Mouse (Mus musculus) monocyte, adult 2 months (primary cell): ENCODE results near the gene Tbc1d10c.

Experiments used
- DNase-seq, 2 experiments: peaks; one replicate each; pipeline ENCODE4 v3.0.0; 2022; ENCODE audit warnings: low spot score in 2 of 2, low read depth in 1 of 2

The Tbc1d10c gene

DNA sequence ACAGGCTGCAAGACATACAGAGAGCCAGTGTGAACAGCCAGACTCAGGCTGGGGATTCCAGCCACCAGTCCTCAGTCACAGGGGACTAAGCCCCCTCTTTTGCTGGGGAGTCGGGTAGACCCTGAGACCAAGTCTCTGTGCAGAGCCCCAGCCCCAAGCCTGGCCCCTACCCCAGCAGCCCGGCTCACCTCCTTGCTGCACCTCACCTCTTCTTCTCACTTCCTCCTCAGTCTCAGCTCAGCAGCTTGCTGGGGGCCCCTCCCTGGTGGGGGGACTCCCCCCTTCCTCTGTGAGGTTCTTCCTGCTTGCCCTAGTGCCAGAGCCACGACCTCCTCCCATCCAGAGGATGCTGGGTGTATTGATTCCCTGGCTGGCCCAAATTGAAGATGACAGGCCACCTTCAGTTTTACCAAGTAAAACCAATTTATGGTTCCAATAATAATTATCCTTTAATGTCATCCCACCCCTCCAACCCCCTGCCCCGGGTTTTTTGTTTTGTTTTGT lies at the start of gene Tbc1d10c:
TSS of gene Tbc1d10c (minus strand) at position 454 of the 504 bp plus-strand sequence.
- DNase-seq, result peak; percentile 38 to 62

DNA sequence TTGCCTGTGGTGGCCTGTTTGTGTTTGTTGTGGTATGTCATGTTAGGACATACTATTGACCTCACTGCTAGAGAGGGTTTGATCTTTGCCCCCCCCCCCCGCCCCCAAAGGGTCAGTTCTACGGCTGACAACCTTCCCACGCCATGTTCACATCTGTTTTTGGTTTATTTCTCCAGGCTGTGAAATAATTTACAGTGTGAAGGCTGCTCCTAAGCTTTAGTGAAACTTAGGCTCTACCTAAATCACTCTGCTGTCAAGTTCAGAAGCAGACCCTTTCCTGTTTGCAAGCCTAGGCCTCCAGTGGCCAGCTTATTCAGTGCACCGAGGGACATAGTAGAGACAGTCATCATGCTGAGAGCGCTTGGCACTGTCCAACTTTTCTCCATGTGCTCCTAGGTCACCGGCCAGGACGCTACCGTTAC lies 49.2 kb upstream of the Tbc1d10c start:
- no peak for DNase-seq

DNA sequence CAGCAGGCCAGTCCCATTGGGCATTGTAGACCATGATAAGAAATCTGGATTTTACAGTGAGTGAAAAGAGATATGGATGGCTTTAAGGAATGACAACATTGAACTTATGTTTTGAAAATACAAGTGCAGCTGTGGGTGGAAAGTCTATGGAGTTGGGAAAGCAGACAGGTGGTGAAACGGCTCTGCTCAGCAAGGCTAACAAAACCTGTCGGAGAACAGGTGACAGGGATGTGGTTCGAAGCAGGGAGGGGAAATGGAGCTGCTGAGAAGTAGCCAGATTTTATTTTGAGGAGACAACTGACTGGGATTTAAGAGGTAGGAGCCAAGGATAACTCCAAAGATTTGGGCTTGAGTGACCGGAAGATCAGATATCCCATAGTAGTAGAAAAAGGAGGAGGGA lies 43.5 kb upstream of the Tbc1d10c start:
- no peak for DNase-seq

DNA sequence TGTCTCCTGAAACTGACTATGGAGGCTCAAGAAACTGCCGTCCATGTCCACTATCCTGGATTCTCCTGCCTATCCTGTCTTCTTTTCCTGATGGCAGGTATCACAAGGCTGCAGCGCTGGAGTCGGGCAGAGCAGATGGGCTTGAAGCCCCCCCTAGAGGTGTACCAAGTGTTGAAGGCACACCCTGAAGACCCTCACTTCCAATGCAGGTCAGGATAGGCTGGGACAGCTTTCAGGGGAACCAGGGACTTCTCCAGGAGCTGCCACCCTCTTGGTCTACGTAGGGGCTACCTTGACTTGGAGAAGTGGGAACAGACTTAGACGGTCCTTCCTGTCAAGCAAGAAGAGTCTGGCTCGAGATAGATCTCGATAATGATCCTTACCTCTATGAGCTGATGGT lies 41.6 kb upstream of the Tbc1d10c start:
- no peak for DNase-seq

DNA sequence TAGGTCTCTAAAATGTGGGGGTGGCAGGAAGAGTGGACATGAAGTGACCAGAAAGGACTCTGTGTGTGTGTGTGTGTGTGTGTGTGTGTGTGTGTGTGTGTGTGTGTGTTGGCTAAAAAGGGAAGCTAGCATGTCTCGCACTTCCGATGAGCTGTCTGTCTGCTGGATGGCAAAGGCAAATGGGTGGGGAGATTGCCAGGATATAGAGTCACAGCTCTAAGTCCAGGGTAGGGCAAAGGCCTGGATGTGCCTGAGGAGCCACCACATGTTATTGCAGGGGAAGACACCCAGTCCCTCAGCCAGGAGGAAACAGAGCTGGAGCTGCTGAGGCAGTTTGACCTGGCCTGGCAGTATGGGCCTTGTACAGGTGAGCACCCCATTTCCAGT lies 41.1 kb upstream of the Tbc1d10c start:
- DNase-seq, result peak in 1 of 2 experiments; percentile 50

DNA sequence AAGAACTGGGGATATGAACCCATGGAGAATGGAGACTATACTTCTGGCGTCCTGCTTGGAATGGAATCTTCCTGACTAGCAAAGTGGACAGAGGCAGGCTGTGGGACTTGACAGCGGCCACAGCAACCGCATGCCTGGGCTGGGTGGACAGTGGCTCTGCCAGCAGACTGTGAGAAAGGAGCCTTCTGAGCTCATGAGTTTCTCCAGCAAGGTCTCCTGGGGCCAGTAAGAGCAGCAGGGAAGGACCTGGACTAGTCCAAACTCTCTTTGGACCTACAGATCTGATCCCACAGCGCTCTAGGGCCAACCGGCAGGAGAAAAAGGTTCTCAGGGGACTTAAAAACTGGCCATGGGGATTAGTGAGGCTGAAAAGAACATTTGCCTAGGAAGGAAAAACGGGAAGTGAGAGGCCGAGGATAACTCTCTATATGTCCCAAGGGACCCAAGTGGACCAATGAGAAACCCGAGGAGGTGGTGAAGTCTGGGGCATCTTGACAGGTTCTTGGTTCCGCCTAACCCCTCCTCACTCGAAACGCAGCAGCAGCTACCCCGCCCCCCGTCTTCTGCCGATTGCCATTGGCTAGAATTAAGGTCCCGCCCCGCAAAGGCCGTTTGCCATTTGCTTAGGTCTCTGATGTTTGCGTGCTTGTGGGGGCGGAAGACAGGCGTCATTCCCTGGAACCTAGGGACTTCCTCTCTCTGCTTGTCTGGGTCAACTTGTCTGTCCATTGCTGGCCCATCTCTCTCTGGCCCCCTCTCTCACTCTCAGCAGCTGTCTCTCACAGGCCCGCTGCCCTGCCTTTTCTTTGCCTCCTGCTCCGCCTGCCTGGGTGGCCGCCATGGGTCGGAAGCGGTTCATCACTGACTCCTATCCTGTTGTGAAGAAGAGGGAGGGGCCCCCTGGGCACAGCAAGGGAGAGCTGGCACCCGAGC lies 40.4 kb upstream of the Tbc1d10c start, which contains the start of gene Pold4:
TSS of gene Pold4 (plus strand) at position 647 of the 933 bp plus-strand sequence.
- peak; percentile 96 for DNase-seq

DNA sequence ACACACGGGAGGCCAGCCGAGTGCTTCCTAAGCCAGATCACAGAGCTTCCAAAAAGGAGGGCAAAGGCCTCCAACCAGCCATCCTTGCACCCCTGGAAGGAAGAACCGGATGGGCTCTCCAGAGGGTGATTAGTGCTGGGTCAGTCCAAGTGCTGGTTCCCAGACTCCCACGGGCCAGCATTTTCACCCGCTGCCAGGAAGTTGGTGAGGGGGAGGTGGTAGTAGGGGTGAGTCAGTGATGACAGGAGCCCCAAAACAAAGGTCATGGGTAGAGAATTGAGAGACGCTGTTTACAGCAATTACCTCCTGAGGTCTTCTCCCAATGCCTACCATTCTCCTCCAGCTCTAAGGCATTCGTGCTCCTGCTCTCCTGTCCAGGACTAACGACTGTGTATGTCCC lies 39.3 kb upstream of the Tbc1d10c start:
- DNase-seq, result no peak

DNA sequence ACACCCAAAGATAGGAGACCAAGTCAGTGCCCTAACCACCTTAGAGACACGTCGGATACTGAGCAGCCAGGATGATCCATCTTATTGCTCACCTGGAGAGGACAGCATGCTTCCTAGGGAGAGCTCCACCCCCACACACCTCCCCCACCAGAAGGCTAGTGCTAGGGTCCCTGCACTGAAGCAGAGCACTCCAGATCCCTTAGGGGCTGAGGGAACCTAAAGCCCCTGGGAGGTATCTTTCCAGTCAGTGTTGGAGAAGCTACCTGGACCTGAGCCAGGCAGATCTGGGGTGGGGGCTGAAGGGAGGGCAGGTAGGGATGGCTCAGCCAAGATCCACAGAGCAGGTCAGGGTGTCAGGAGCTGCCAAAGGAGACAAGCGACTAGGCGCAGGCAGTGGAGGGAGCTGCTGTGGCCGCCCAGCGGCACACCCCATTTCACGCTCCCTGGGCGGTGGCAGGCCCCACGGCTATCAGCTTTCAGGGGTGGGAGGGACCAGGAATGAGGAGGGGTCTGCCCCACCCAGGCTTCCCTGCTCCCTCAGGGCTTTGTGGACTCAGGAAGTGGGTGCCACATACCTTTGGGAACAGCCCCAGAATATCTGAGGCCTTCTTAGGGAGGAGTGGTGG lies 38.5 kb upstream of the Tbc1d10c start:
- DNase-seq, result no peak

DNA sequence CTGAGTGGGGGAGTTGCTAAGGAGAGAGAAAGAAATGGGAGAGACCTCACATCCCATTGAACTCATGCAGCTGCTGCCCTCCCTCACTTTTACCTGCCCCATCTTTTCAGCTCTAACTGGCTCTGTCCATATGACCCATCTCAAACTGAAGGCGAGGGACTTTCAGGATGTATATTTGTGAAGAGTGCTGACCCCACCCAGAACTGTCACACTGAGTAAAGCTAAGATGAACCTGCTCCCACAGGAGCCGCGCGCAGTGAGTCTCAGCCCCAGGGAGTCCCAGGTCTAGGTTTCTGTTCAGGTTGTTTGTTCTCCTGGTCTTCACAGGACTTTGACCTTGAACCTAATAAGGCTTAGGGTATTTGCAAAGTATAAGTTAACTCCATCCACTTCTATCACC lies 37.8 kb upstream of the Tbc1d10c start:
- no peak for DNase-seq

DNA sequence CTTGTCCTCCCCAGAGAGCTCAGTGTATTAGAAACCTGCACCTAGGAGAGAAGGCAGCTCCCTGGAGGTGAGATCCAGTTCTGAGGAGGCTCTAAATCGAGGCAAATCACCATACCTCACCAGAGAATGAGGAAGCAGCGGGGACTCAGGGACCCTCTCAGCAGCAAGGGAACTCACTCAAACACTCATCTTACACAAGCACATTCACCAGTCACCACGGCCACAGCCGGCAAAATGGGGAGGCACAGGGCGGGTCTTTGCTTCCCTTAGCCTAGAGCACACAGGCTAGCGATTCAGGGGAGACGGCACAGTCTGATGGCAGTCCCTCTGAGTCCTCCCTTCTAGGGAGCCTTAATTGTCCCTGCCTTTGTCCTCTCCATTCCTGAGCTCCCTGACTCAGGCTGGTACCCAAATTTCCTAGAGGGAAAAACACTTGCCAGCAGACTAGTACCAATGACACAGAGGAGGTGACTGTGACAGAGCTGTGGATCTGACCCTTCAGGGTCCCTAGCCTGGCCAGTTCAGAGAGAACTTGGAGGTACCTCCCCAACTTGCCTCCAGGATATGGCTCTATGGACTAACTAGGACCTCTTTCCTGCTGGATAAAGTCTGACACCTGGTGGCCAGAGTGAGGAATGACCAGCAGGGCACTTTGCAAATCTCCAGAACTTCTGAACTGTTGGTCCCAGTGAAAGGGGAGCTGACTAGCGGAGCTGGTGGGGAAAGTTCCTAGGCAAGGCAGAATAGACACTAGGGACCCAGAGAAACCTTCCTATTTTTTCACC lies 37.0 kb upstream of the Tbc1d10c start:
- DNase-seq, result peak; percentile 35 to 58

DNA sequence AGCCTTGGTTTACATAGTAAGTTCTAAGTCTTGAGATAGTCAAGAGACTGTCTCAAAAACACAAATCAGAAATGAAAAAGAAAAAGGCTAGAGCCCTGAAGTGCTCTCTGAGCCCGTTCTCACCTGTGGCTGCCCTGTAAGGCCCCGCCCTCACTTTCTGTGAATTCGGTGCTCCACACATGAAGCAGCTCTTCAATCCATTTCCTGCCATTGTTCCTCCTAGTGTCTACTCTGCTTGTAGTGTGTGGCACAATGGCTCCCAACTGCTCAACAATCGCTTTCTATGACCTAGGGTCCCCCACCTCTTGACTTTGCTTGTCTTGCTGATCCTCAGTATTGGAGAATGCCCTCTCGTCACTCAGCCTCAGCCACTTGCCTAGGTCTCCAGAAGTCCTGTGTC lies 36.4 kb upstream of the Tbc1d10c start:
- DNase-seq, result no peak

DNA sequence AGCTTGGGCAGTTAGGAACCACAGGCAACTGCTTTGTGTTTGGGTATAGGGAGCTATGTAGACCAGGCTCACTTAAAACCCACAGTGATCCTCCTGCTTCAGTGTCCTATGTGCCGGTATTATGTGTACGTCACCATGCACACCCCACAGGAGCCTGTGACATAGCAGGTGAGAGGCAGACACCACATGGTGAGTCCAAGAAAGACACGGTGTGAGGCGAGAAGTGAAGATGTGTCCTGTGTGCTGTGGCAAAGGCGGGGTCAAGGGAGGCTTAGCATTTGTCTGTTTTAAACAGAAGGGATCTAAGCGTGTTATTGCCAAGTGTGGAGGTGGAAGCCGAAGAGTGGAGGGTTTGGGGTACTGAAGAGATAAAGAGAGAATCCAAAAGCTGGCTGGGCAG lies 35.7 kb upstream of the Tbc1d10c start:
- DNase-seq, result no peak

DNA sequence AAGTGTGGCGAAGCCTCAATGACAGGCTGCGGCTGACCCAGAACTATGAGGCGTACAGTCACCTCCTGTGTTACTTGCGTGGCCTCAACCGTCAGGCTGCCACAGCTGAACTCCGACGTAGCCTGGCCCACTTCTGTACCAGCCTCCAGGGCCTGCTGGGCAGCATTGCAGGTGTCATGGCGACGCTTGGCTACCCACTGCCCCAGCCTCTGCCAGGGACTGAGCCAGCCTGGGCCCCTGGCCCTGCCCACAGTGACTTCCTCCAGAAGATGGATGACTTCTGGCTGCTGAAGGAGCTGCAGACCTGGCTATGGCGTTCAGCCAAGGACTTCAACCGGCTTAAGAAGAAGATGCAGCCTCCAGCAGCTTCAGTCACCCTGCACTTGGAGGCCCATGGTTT lies 31.1 kb upstream of the Tbc1d10c start:
- no peak for DNase-seq

DNA sequence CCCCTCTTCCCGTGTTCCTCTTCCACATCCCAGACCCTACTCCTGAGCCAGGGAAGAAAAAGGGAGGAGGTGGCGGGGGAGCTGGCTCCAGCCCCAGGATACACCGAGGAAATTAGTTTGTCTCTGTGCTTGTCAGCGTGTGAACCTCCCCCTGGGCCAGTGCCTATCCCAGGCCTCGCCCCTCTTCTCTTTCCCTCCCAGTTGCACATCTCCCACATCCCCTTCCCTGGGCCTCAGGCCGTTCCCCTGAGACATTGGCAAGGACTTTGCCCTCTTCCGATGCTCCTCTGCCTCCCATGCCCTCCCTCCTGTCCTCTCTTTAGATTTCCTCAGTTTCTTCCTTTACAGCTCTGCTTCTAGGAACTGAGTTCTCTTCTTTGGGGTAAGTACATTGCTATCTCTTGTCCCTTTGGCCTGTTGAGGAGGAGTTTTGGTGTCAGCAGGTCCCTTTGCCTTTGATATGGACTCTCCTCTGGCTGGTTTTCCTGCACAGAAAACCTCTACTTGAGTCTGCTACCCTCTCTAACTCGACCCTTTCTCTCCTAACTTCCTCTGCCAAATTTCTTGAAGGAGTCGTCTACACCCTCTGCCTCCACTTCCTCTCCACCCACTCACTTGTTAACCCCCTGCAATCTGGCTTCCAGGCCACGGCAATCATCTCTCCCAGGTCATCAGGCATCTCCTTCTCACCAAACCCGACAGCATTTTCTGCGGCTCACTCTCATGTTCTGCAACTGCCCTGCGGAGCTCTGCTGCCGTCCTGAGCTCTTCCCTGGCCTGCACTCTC lies 30.1 kb upstream of the Tbc1d10c start:
- no peak for DNase-seq

DNA sequence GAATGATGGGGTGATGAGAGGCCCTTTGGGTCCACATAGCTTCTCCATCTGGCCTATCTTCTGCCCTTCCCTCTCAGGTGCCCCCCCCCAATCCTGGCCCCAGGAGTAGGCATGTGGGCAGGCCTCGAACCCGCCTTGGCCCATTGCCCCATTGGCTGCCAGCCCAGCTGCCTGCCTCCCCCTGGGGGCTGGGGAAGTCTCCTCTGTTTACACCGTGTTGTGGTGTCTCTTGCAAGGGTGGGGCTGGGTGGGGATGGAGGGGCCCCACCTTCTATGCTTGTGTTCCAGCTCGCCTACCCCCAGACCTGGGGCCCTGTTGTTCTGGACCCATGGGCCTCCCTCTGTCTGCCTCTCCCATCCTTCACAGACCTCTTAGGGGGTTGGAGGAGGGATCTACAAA lies 29.3 kb upstream of the Tbc1d10c start:
- DNase-seq, result no peak

DNA sequence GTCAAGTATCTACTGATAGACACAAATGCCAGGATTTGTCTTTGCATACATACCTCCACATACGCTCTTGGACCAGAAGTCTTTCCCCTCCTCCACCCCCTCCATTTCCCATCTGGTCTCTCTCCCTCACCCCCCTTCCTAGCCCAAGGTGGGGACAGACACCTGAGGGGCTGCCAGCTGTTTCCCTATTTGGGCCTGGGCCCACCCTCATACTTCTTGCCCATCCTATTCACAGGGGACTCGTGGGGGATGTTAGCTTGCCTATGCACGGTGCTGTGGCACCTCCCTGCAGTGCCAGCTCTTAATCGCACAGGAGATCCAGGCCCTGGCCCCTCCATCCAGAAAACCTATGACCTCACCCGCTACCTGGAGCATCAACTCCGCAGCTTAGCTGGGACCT lies 28.9 kb upstream of the Tbc1d10c start:
- DNase-seq, result no peak

DNA sequence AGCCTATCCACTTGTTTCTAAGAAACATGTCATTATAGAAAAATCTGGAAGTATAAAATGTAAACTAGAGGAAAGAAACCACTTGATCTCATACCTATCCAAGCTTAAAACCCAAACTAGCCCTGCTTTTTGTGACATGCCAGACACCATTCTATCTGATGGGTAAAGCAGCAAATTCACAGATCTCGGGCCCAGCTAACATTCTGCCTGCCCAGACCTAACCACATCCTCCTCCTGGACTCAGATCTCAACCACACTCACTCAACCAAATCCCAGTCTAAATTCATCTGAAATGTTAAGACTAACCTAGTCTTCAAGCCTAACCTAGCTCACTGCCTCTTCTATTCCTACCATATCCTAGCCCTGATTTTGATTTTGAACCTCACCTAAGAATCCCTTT lies 27.7 kb upstream of the Tbc1d10c start:
- DNase-seq, result no peak

DNA sequence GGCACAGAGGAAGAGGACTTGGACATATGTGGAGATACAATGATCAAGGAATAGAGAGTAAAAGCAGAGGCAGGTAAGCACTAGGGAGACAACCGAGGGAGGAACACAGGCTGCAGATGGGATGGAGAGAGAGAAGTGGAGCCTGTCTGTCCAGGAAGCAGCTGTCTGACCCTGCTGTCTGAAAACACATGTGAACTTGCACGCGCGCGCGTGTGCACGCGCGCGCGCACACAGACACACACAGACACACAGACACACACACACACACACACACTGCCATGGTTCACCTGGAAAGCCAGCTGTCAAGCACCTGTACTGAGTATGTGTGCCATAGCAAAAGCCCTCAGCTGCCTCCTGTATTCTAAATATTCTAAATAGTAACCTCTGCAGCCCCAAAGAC lies 27.2 kb upstream of the Tbc1d10c start:
- no peak for DNase-seq

DNA sequence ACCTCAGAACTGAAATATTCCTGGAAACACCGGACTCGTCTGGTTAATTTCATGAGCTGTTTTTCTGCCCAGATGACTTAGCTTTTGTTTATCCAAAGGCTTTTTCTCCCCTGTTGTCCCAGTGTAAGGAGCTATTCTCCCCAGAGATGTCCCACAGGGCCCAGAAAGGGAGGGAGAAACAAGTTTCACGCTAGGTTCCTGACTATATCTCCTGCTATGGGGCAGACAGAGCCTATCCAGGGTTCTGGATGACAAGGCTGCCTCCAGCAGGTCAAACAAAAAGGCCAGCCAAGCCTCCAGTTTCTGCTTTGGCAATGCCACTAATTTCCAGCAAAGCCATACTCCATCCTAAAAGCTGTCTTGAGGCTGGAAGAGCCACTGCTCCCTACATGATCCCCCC lies 26.8 kb upstream of the Tbc1d10c start:
- DNase-seq, result no peak

DNA sequence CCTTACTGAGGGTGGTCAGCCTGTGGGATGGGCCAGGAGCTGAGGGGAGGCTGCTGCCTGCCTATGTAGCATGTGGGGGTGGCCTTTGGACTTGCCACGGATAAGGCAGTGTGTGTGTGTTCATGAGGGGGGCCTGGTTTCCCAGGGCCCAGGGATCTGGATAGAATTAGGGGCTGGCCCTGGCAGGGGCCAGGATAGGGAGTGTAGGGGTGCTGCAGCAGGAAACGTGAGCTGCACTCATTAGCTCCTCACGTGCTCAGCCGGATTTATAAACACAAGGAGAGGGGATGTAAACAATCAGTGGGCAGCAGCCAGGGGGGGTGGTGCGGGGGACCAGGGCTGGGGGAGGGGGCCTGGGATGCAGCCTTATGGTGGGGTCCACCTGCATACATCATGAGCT lies 26.1 kb upstream of the Tbc1d10c start:
- no peak for DNase-seq
